Mouse (Mus musculus): ENCODE measurements around the gene Thap3.

GRCm38 (mm10) chr4:151993035-151993434 lies 4.2 kb upstream of the Thap3 start:
- no peak for TF ChIP-seq GATA1 (IDR thresholded peaks at IDR 0.05; ENCODE audit: low read length)
- no peak for TF ChIP-seq TAL1 (IDR thresholded peaks at IDR 0.05; ENCODE audit: low read length)

Data from erythroblast, embryonic 14.5 days (primary cell).